Mouse (Mus musculus): Measurements from ENCODE around the gene Spata1.

DNA sequence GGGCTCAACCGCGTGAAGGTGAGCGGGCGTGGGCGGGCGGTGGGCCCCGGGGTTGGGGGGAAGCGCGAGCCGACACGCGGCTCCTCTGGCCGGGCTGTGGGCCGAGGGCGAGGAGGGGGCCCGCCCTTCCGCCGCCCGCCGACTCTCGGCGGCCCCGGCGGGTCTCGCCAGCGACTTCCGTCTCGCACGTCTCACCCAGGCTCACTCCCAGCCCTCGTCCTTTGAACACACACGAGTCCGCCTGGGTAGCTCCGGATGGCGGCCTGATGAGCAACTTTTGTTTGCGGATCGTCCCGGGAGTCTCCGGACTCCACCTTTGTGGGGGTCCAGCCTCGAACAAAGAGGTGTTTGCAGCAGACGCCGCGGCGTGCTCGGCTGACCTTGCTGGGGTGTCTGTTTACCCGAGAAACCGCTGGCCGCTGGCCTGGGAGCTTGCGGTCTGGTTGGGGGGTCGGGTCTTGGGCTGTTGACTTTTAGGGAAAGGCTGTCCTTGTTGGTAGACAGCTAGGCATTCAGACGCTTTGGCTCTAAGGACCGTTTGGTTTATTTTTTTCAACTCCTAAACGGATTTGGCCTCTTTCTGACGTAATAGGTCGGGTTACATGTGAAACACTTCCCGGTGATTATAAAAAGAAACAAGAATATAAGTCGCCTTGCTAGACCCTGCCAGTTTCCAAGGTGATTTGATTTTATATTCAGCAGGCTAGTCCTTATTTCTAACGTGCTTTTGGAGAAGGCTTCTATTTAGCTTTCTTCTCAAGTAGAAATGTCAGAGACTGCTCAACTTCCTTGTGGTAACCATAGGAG is 653 bp upstream of the Spata1 start:
- peak; percentile 10; the same call in 1 of the 2 replicates for TF ChIP-seq POLR2A (IDR thresholded peaks at IDR 0.05; ENCODE audit: insufficient read depth, low read depth, low read length)
- no peak for TF ChIP-seq CTCF (IDR thresholded peaks at IDR 0.05)
